Comparison of ENCODE assay signal across 35 mouse cellular contexts in genomic region chr11:49832962-49833361, GRCm38 (mm10).
"Had no signal": no experiment of that assay in that cellular context is flagged by ENCODE, and none has a peak within 500 bp of the region (broad histone marks: within the 10 kb centered on the region; RNA-seq: fewer than 3 reads in every experiment).

No protein-coding gene starts in this region.

- H3K4me3 ChIP-seq: heart, embryonic 10.5 days; heart, embryonic 12.5 days; heart, embryonic 13.5 days; heart, embryonic 15.5 days; hindbrain, embryonic 10.5 days; hindbrain, embryonic 12.5 days; hindbrain, embryonic 13.5 days; hindbrain, embryonic 15.5 days; intestine, embryonic 15.5 days; kidney, embryonic 15.5 days; layer of hippocampus, adult 2 months had no signal

- H3K36me3 ChIP-seq: intestine, embryonic 15.5 days had no signal

- H3K9me3 ChIP-seq: heart, embryonic 10.5 days; heart, embryonic 12.5 days; heart, embryonic 13.5 days; heart, embryonic 15.5 days; hindbrain, embryonic 10.5 days; hindbrain, embryonic 12.5 days; hindbrain, embryonic 13.5 days; hindbrain, embryonic 15.5 days; intestine, embryonic 15.5 days; kidney, embryonic 15.5 days had no signal

- H3K4me2 ChIP-seq: heart, embryonic 11.5 days; heart, embryonic 12.5 days; heart, embryonic 13.5 days; heart, embryonic 15.5 days; hindbrain, embryonic 12.5 days; hindbrain, embryonic 13.5 days; hindbrain, embryonic 14.5 days; hindbrain, embryonic 15.5 days; intestine, embryonic 15.5 days; kidney, embryonic 15.5 days had no signal

- H3K27me3 ChIP-seq: heart, embryonic 12.5 days; heart, embryonic 13.5 days; heart, embryonic 15.5 days; hindbrain, embryonic 12.5 days; hindbrain, embryonic 13.5 days; hindbrain, embryonic 15.5 days; intestine, embryonic 15.5 days; kidney, embryonic 15.5 days had no signal

- ATAC-seq: hindbrain, embryonic 16.5 days; hindbrain, postnatal 0 days; inflammation-experienced regulatory T-cells, adult 6 months; intestine, embryonic 15.5 days; intestine, embryonic 16.5 days; intestine, postnatal 0 days had no signal

- H3K27ac ChIP-seq: heart, embryonic 10.5 days; heart, embryonic 13.5 days; heart, embryonic 15.5 days; hindbrain, embryonic 10.5 days; hindbrain, embryonic 12.5 days; hindbrain, embryonic 13.5 days; hindbrain, embryonic 14.5 days; hindbrain, embryonic 15.5 days; hindbrain, postnatal 0 days; intestine, embryonic 15.5 days; kidney, embryonic 15.5 days; kidney, postnatal 0 days; layer of hippocampus, adult 2 months had no signal

- H3K4me1 ChIP-seq: hindbrain, embryonic 15.5 days; kidney, embryonic 15.5 days had no signal

- H3K9ac ChIP-seq: heart, embryonic 12.5 days; heart, embryonic 13.5 days; heart, embryonic 15.5 days; hindbrain, embryonic 12.5 days; hindbrain, embryonic 13.5 days; hindbrain, embryonic 14.5 days; hindbrain, embryonic 15.5 days; intestine, embryonic 15.5 days; kidney, embryonic 15.5 days had no signal

- DNase-seq: heart, postnatal 10 days; heart, postnatal 14 days; heart, postnatal 36 days; heart, postnatal 4 days; kidney, adult 11 months; kidney, adult 18-20 months; kidney, adult 2 months; kidney, adult 8-10 months; kidney, adult 9 months; kidney, postnatal 10 days; kidney, postnatal 14 days; kidney, postnatal 25 days; kidney, postnatal 36 days; kidney, postnatal 4 days; layer of hippocampus, adult 9-11 months; layer of hippocampus, postnatal 36 days had no signal
